Mouse (Mus musculus) layer of hippocampus, adult 9-10 months (tissue): ENCODE results near the gene Tm9sf4.

Experiments used
- DNase-seq: peaks from one replicate; pipeline ENCODE4 v3.0.0; 2022; ENCODE audit warnings: low spot score

Tm9sf4 gene

GRCm38 (mm10) chr2:153157270-153157669 lies 3.8 kb upstream of the Tm9sf4 start:
- no peak for DNase-seq

DNA sequence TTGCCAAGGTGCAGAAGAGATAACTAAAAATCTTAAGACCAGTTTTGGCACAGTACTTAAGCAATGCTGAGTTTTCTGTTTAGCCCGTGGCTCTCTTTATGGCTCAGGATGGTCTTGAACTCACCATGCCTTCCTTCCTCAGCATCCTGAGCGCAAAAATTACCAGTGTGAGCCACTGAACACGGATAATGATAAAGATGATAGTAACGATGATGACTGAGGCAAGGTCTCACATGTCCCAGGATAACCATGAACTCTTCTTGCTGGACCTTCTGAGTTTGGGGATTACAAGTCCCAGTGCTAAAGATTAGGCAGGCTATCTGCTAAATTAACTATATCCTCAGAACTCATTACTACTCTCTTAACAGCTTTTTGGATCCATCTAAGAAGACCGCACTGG lies 970 bp upstream of the Tm9sf4 start:
- no peak for DNase-seq

- DNase-seq = no peak
Measured at GRCm38 (mm10) chr2:153161684-153162080, 579 bp downstream of the Tm9sf4 start.

DNA sequence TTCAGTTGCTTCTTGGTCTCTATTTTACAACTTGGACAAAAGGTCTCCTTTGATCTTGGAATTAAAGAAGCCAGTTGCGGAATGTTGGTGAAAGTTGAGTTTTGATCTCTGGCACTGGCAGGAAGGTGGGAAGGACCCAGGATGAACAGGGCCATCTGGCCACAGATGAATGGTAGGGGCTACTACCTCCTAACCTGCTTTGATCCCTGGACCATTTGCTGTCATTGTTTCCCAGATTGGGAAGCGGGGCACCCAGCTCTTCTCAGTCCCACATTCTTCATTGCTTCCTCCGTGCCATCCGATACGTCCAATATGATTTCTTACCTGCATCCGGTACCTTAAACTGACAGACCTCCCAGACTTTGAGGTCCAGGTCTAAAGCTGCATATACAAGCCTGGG lies 6.0 kb downstream of the Tm9sf4 start:
- DNase-seq = no peak

GRCm38 (mm10) chr2:153168134-153168820 lies 7.2 kb downstream of the Tm9sf4 start:
- no peak for DNase-seq

DNA sequence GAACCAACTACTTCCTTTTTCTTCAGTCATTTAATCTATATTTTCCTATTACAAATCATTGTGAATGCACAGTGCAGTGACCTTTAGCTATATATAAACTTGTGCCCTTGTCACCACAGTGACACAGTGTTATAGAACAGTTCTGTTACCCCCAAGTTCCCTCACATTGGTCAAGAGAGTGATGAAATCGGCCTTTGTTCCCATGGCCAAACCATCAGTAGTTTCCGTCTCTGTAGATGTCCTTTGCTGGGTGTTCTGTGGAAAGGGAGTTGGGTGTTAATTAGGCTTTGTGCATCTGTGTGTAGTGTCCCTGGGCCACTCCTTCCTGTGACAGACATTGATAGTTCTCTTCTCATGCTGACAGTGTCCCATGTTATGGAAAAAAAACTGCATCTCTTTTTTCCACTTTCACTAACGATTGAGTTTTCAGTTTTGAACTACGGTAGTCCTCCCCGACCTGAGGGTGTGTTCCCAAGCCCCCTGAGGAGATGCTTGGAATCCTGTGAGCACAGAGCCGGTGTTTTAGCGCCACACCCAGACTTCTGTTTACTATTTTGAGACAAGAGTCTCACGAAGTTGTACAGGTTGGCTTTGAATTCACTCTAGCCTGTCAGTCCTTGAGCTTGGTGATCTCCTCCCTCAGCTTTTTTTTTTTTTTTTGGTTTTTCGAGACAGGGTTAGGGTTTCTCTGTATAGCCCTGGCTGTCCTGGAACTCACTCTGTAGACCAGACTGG lies 9.6 kb downstream of the Tm9sf4 start:
- no peak for DNase-seq

DNA sequence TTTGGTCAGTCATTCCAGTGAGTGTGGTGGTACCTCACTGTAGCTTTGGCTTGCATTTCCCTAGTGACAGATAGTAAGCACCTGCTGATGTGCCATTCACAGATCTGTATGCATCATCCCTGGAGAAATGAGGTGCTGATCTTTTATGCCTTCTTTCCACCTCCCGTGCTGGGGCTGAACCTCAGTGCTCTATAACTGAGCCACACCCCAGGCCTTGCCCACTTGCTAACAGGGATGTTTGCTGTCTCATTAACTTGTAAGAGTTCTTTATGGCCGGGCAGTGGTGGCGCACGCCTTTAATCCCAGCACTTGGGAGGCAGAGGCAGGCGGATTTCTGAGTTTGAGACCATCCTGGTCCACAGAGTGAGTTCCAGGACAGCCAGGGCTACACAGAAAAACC lies 10.9 kb downstream of the Tm9sf4 start:
- no peak for DNase-seq

GRCm38 (mm10) chr2:153175995-153176570 lies 15.0 kb downstream of the Tm9sf4 start:
- DNase-seq = no peak

DNA sequence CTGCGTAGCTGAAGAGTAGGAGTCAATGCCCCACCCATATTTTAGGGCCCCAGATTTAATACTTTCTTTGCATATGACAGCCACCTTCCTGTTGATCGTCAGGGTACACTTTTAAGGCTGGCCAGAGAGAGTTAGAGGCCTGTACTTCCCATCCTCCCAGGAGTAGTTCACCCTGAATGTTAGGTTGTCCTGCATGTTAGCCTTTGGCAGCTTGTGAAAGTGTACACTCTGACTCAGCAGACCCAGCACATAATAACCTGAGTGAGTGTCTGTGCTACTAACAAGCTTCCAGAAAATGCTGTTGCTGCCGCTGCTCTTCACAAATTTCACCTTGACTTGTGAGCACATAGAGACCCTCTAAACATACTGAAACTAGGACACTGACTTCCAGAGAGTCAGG lies 16.1 kb downstream of the Tm9sf4 start:
- DNase-seq = no peak

DNA sequence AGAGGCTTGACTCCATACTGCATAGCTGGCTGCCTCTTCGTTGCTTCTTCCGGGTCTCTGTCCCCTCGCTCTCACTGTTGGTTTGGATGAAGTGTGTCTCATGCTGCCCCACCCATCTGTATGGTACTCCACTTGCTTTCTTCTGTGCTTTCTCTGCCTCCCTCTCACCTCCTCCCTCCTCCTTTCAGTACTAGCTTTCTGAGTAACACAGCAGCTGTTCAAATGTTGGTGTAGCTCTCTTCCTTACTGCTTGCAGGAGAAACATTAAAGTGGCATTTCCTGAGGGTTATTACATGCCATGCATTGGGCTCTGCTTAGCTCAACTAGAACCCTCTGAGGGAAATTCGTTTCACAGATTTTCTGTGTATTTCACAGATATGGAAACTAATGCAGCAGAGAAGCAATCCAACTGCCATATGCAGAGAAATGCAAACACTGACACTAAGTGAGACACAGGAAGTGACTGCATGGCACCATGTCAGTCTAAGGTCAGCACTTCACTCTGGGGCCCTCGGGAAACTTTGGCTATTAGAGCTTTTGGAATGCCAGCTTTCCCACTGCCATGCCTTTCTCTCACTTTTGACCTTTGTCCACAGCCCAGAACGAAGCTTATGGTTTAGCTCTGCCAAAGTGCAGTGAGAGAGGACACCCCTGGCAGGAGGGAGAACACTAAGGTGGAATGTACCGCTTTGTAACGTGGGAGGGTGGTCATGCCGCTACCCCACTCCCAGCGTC lies 18.2 kb downstream of the Tm9sf4 start:
- no peak for DNase-seq

- no peak for DNase-seq
Measured at GRCm38 (mm10) chr2:153179961-153180360, 18.9 kb downstream of the Tm9sf4 start.

- peak; percentile 85 for DNase-seq
Measured at GRCm38 (mm10) chr2:153186176-153186591, 25.1 kb downstream of the Tm9sf4 start.

GRCm38 (mm10) chr2:153187848-153188247 lies 26.7 kb downstream of the Tm9sf4 start:
- DNase-seq = no peak

GRCm38 (mm10) chr2:153191242-153191641 lies 30.1 kb downstream of the Tm9sf4 start:
- no peak for DNase-seq

GRCm38 (mm10) chr2:153194255-153194654 lies 33.2 kb downstream of the Tm9sf4 start:
- DNase-seq = no peak

- no peak for DNase-seq
Measured at GRCm38 (mm10) chr2:153198485-153198884, 37.4 kb downstream of the Tm9sf4 start.

GRCm38 (mm10) chr2:153199114-153199513 lies 38.0 kb downstream of the Tm9sf4 start:
- no peak for DNase-seq

GRCm38 (mm10) chr2:153202766-153203165 lies 41.7 kb downstream of the Tm9sf4 start:
- DNase-seq = no peak

DNA sequence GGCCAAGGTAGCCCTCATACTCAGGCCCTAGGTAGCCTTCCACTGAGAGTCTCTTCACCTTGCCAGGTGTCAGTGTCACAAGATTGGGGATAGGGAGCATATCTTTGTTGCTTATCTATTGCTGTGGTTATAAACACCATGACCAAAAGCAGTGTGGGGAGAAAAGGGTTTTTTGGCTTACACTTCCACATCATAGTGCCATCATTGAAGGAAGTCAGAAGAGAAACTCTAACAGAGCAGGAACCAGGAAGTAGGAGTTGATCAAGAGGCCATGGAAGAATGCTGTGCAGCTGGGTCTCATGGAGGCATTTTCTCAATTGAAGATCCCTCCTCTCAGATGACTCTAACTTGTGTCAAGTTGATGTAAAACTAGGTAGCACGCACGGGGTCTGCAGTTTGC lies 47.0 kb downstream of the Tm9sf4 start:
- no peak for DNase-seq

DNA sequence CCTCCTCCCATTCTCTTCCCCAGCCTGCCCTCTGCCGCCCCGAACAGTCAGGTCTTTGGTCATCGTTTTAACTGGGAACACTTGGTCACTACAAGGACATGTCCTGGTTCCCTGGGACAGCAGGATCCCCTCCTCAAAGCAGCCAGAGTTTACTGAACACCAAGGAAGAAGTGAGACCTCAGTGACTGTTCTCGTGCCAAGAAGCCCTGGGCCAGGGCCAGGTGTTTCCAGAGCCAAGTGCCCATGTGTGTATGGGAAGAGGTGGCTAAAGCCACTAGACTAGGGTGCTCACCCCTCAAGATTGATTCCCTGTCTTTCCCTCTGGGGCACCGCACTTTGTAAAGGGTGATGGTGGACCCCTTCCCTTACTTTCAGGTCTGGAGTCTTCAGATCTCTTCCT lies 48.2 kb downstream of the Tm9sf4 start:
- no peak for DNase-seq

DNA sequence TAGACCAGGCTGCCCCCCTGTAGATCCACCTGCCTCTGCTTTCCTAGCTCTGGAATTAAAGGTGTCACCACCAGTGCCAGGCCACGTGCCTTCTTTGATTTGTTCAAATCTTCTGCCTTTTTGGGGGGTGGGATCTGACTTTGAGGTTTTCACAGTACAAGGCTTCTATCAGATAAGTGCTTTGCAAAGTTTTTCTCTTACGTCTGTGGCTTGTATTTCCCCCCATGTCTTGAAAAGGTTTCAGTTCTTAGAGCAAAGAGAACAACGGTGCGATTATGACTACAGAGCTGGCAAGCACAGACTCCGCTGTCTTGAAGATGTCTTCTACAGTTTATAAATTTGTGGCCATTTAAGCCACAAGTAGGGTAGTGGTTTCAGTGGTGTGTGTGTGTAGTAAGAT lies 50.3 kb downstream of the Tm9sf4 start:
- no peak for DNase-seq

GRCm38 (mm10) chr2:153213351-153213750 lies 52.2 kb downstream of the Tm9sf4 start:
- no peak for DNase-seq

- DNase-seq = no peak
Measured at GRCm38 (mm10) chr2:153214771-153215259, 53.7 kb downstream of the Tm9sf4 start.
